Mouse (Mus musculus) induced T-regulatory cell, adult 2 months (primary cell): ENCODE measurements at regions not wholly inside any gene's neighbourhood (a gene's known extent, or its start where the extent isn't known, plus 50 kb on each side); places are given as distances from the start of the nearest gene placed in this dataset.
"Not testable (repeated sequence)": the region's sequence is repeated elsewhere in the genome, so short reads cannot be mapped to it uniquely, and the experiment has no call there.

ENCODE experiments used
- DNase-seq: peaks from one replicate; pipeline ENCODE4 v3.0.0-alpha.2; 2012; ENCODE audit warnings: low read depth

DNA sequence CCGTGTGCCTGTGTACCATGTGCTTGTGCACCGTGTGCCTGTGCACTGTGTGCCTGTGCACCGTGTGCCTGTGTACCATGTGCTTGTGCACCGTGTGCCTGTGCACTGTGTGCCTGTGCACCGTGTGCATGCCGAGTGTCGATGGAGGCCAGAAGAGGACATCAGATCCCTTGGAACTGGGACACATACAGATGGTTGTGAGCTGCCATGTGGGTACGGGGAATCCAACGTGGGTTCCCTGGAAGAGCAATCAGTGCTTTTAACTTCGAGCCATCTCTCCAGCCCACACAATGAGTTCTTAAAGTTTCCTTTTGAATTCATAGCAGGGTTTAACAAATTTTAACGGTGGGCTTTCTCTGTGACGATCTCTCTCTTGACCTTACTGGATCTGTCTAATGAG is 386.8 kb upstream of the Auts2 start:
- not testable (repeated sequence) for DNase-seq

DNA sequence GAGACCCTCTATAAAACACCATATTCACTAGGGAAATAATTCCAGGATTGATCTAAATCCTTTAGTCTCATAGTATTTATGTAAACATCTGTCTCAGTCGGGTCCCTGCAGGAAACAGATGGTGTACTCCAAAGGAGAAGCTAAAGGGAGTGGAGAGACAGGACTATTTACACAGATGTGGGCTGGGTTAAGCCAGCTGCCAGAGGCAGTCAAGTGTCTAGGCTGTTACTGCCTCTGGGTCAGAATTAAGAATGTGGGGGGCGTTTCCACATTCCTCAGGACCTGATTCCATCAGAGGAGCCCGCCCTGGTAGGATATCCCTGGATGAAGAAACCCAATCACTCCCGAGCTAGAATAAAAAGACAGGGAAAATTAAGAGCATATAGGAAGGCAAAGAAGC is 380.2 kb upstream of the Auts2 start:
- no peak for DNase-seq

DNA sequence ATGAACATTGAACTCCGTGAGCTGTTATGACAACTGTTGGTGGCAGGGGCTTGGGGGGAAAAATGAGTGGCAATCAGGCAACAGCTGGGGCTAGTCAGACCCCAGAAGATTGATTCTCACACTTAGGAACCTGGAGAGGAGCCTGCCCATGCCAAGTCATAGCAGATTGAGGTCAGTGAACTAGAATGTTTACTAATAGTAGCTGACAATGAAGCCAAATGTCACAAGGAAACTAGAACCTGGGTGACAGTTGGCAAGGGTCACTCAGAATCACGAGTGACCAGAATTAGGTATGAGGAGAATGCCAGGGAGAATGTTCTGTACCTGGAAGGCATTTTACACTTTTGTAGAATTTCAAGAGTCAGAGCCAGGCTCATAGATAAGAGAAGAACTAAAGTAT is 365.9 kb upstream of the Auts2 start:
- no peak for DNase-seq

DNA sequence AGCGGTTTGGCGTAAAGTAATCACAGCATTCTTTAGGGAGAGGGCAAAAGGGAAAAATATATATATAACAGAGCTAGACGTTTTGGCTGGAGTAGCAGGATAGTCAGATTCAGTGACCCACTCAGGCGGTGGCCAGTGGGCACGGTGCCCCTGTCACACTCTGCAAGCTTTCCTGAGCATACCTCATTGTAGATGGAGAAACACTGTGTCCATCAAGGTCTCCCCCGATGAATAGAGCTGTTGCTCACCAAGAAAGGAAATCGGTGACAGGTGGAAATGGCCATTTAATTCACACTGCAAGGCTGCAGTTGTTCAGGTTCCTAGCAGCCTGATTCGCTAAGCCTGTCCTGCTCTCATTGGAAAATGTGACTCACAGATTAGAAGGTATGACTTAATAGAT is 365.1 kb upstream of the Auts2 start:
- no peak for DNase-seq

DNA sequence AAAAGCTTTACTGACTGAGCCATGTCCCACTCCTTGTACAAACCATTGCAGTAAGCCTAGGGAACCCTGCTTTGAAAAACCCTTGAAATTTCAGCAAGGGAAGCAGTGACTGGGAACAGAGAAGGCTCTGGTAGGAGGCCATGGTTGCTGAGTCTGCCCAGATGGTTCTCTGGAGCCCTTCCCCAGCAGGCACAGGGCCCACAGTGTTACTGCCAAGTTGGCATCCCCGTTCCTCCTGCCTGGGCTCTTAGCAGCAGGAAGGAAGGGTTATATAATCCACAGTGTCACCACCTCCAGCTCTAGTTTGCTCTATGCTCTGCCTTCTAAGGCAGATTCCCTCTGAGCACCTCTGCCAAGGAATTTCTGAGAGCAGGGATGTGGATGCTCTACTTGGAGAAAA is 349.4 kb upstream of the Auts2 start:
- no peak for DNase-seq

DNA sequence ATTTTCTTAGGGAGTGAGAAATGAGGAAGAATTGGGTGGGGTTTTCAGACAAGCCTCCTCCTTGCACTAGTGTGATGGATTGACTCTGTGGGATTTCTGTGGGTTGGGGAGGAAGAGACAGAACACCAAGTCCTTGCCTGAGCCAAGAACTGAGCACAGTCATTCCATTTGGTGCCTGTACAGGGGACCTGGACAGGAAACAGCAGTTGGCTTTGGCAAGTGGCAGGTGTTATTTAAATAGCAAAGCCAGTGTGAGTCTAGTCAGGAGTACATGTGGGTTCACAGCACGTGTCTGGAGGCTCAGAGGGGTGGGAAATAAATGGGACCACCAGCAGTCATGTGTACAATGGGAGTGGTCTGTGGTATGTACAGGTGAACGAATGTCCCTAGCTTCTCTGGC is 341.0 kb upstream of the Auts2 start:
- DNase-seq, result no peak

DNA sequence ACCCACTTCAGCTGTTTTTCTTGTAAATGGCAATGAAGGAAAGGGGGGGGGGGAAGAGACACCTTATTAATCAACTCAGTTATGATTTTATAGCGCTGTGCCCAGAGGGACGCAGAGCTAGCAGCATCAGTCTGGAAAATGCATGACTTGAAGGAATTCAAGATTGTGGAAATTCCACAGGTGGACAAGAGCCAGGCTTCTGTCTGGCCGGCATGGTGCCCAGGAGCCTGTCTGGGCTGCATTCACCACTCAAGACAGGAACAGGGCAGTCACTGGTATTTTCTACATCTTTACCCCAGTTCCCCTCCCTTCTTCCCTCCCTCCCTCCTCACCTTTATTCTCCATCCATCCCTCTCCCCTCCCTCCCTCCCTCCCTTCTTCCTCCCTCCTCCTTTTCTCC is 339.1 kb upstream of the Auts2 start:
- no peak for DNase-seq

DNA sequence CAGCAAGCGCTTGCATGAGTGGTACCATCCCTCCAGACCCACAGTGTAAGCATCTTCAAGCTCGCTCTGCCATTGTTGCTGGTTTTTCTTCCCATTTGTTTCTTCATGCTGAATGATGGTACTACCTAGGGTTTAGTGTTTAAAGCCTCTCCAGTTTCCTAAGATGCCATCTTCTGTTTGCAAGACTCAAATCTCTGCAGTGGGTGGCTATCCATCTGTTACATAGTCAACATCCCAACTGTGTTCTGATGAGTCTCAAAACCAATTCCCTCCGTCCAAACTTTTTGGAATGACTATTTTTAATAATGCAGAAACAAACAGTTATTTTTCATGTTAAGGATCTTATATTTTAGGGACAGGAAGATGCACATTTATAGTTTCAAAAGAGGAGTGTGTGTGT is 338.0 kb upstream of the Auts2 start:
- no peak for DNase-seq

DNA sequence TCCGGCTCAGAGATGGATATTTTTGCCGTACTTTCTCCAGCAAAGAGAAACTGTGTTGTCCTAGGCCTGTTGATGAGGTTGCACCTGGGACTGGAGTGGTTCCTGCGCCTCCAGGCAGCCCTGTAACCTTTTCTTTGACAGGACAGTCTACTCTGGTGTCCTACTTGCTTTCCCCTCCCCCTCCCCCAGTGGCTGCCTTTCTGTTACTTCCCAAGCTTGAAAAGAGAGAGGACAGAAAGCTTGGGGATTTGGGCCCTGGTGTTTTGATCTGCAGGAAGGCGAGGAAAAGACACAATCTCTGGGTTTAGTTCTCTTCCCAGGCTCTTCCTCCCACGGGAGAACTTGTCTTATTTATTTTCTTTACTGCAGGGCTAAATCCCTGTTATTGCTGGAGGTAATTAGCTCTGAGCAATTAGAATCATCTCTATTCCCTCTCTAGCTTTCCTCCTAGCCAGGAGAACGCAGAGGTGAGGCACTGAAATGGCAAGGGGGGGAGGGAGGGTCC is 333.2 kb upstream of the Auts2 start:
- DNase-seq, result no peak

DNA sequence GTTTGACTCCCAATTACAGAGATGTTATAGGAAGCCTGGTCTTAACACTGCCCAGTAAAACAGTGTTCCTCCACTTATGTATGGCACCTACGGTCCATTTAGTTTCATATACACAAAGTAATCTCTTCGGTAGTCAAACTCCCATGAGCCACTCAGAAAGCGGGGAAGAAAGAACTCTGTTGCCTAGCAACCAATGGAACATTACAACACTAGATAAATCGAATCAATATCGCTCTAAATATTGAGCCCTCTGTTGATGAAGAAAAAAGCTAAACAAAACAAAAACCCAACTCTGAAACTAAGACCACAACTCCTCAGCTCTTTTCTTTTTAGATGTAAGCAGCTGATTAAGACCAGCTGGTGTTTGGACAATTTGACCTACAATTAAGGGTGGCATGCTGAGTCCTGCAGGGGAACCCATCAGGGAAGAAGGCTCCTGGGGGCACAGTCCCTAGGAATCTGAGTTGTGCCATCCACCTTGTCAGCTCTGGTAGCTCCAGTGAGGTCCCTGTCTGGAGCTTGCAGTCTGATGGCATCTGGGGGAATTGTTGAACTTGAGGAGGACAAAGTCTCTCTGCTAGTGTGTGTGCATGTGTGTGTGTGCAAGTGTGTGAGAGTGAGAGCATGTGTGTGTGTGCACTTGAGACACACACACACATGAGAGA is 315.8 kb upstream of the Auts2 start:
- no peak for DNase-seq

DNA sequence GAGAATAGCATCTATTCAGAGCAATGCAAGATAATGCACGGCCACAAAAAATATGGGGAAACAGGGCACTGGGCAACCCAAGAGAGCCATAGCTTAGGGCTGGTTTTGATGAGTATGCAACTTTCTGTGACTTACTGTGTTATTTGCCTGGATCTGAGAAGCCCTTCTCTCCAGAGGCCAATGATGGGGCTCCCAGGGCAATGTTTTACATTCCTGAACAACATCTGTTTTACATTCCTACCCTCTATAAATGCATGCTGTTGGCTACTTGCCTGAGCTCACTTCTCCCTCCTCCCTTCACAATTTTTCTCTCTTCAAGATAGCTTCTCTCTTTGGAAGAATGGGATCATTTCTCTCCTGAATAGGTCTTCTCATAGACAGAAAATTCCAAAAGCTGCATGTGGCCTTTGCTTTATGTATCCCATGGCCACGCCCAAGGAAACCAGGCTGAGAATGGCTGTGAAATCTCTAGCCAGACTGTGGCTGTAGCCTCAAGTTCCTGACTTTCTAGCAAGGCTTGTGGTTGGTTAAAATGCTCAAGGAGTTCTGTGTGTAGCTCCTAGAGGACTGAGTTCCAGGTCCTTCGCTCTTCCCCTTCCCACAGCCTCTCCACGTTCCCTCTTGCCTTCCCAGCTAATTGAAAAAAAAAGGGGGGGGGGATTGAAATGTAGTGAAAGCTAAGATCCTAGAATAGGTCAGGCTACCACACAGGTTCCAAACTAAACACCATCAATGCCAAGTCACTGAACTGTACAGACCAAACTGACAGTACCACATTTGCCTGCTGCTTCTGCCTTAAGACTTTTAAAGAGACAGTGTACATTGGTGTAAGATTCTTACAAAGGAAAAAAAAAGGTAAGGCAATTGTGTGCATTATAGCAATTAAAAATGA is 312.7 kb upstream of the Auts2 start:
- no peak for DNase-seq

DNA sequence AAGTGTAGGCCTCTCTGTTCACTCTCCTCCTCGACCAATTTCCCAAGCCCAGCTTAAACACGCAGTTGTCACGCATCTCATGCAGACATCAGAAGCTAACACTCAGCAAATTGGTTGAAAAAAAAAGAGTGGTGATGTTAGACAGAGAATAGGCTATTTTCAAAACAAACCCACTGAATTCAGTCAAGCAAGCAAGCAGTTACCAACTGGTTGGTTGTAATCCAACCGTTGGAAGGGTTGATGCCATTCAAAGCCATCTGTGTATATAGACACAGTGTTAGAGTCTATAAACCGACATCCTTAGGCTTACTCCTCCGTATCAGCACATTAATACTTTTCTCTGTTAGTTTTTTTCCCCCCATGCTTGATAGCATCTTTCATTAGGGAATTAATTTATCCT is 307.6 kb upstream of the Auts2 start:
- no peak for DNase-seq

DNA sequence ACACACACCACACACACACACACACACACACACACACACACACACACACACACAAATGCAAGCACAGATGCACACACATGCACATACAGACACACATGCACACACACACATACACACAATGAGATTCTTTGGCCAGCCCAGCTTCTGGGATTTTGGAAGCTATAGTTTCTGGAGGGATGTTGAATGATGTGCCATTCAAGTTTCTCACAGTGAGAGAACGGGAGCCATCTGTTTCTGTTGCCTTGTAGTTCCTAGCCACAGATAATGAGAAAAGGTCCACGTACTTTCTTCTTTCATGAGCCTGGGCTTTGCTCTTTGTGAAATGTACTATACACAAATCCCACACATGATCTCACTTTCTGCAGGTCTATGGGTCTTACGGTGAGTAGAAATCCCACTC is 304.9 kb upstream of the Auts2 start:
- DNase-seq, result no peak

DNA sequence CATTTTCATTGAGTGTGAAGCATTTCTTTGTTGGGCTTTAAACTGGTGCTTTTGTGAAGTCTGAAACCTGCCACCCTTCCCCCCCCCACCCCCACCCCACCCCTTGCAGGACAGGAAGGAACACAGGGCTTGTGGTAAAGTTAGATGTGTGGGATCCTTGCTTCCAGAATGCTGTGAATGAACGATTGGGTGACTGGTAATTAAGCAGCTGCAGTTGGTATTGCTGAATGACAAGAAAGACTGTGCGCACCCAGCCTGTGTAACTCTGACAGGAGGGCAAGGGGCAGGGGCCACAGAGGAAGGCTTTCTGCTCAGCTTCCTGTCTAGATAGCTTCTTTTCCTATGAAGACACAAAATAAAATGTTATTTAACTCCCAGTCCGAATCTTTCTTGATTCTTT is 300.1 kb upstream of the Auts2 start:
- no peak for DNase-seq

DNA sequence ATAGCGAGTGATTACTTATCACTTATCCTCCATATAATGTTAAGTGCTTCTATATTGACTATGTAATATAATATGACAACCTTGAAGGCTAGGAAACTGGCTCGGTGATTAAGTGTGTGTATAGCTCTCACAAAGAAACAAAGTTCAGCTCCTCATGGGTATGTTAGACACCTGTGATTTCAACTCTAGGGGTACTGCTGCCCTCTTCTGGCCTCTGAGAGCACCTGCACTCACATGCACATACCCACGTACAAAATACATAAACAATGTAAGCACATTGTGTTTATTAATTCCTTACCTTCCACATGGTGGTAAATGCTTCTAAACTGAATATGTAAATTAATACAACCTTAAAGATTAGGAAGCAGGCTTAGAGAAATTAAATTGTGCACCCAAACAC is 298.6 kb upstream of the Auts2 start:
- DNase-seq, result no peak

DNA sequence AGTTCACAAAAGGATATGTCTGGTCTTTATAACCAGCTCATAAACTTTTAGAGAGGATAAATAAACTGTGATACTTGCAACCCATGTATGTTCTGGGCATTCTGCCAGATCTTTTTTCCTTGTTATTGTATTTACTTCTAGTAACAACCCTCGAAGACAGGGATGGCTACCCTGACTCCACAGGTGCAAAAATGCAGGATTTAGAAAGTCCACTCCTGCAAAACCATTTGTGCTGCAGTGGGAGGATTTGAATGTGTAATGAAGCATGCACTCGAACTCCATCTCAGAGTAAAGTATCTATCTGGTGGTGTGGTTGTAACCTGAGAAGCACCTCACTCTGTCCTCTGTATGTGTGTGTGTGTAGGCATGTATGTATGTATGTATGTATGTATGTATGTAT is 294.3 kb upstream of the Auts2 start:
- no peak for DNase-seq

DNA sequence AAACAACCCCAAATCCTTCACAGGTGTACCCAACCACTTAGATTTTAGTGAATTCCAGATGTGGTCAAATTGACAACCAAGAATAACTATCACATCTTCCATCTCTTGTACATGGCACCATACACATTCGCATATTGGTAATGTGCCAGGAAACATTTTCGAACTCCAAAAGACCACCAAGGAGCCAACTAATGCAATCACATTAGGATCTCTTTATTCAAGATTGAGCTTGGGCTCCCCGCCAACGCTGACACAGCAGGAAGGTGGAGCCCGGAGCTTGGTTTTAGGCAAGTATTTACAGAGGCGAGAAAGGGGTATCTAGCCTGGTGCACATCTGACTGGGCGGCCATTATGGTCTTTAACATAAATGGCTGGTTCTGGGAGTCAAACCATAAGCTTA is 285.8 kb upstream of the Auts2 start:
- DNase-seq, result no peak

DNA sequence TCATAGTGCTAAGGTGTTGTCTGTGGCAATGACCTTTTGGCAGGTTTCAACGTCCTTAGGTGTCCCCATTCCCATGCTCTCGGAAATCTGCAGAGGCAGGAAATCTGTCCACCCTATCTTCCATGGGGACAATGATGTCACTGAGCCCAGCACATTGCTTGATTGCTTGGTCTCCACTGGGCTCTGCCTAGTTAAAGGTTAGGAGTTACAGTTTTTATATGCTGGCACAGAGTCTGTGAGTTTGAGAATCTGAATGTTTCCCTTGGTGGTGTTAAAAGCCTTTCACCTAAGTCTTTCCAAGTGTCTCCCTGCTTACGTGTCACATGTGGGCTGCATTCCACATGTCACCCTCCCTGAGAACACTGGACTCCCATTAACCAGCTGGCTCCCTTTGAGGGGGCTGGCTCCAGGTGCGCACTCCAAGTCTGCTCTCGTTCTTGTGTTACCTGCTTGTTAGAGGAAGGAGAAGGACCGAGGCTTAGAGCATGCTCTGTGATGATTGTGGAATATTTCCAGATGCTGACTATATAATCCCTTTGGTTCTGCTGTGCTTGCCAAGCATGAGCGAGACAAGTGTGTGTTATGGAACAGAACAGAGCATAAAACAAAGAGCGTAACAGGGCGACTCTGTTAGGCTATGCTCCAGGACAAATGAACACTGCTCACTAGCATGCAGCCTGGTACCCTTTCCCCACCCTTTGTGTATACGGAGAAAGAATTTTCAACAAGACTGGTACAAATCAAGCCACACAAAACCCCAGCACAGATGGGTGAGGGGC is 284.6 kb upstream of the Auts2 start:
- DNase-seq, result no peak

DNA sequence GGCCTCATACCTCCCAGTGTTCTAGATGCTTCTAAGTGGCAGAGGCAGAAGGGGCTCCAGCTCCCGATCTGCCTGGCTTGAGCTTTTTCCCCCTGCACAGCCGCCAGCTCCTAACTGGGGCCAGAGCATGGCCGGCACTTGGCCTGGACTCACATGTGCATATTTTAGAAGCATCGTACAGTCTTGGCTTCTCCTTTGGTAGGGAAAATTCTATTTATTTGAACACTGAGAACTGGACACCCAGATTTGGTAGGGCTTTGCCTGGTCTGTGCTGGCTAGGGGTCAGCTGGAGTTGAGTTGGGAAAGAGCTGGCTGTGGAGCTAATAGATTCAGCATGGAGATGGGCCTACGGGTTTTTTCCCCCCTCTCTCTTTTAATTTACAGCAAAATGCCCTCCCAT is 282.9 kb upstream of the Auts2 start:
- DNase-seq, result no peak

DNA sequence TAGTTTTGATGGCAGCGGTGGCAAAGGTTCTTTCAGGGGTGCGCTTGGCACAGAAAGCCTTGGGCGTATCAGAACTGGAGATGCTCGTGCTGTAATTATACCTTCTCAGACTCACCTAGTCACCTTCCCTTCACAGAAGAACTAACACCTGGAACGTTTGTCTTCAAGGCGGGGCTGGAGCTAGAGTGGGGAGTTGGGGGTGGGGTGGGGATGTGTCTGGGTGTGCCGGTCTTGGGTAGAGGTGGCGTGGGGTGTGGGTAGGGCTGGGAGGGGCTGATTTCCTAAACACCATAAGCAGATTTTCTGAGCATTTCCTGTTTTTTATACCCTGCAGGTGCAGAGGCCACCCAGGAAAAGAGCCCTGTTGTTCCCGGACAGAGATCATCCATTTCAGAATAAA is 274.5 kb upstream of the Auts2 start:
- DNase-seq, result no peak

DNA sequence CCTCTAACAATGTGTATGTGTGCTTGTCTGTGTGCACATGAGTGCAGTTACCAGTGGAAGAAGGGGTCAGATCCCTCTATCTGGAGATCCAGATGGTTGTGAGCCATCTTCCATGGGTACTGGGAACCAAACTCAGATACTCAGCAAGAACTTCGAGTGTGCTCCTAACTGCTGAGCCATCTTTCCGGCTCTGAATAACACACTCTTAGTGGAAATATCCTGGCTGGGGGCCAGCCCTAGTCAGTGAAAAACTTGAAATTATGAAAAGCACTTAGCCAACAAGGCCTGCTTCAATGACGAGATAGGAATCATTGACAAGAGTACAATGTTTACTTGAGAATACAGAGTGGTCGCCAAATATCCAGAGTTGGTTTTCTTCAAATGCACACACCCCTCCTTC is 266.0 kb upstream of the Auts2 start:
- DNase-seq, result no peak

DNA sequence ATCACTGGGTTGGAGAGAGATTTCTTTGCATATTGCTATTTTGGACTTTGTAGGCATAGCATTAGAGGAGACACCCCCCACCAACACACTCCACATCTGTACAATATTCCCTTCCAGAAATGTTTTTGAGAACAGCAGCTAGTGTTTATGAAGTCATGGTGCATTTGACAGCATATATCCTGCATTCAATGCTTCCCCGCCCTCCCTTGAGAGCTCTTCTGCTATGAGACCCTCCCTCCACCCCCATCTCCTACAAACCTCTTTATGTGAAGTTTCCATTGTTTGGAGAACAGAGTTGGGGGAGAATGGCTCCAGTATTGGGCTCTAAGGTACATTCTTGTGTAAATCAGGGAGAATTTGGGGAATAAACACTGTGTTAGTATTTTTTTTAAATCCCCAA is 252.9 kb upstream of the Auts2 start:
- DNase-seq, result no peak

DNA sequence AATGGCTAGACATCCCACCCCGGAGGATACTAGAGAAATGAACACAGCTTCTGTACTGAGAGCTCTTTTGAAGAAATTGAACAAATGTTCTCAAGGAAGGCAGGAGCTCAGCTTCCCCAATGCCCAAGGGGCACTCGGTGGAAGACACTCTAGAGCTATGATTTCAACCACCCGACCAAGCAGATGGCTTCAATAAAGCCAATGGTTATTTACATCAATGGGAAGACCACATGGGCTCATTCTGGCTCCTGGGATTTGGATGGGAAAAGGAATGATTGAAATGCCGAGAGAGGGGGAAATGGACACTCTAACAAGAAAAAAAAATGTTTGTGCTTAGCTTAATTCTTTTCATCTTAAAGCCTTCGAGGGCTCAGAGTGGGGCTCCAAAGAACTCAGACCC is 249.3 kb upstream of the Auts2 start:
- no peak for DNase-seq
